Mouse (Mus musculus): ENCODE data around the gene Slc28a1.

DNA sequence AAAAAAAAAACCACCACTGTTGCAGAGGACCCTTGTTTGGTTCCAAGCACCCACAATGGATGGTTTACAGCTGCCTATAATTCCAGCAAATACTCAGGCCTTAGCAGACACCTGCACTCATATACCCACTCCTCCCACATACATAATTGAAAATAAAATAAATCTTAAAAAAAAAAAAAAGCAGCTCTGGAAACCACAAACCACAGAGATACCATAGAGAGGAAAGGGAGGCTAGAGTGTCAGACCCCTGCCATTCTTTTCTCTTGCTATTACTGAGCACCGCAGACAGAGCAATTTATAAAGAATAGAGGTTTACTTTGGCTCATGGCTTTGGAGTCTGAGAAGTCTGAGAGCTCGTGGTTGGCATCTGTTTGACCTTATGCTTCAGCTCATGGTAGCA, 8.2 kb downstream of the Slc28a1 start:
- TF ChIP-seq CTCF (IDR thresholded peaks at IDR 0.05; ENCODE audit: low read depth) (no peak), EP300 (optimal IDR thresholded peaks at IDR 0.05) (no peak)

All from stomach, postnatal 0 days (tissue).